Mouse (Mus musculus) kidney, postnatal 14 days (tissue): ENCODE measurements around the gene D5Ertd579e.

Source experiments
- DNase-seq: peaks from one replicate; pipeline ENCODE4 v3.0.0; 2022; ENCODE audit warnings: mixed read lengths

The D5Ertd579e gene

DNA sequence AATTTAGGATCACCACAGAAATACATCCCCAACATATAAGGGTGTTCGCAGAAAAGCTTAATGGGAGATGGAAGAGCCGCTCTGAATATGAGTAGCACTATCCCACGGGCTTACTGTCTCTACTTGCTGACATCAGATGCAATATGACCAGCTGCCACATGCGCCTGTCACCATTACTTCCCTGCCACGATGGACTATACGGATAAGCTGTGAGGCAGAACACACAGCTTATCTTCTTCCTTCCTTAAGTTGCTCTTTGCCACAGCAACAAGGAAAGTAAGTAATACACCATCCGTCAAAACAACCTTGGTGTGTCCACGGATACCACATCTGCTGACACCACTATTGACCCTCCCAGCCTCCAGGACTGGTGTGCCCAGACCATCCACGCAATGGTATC is 131.3 kb downstream of the D5Ertd579e start:
- no peak for DNase-seq

GRCm38 (mm10) chr5:36563741-36564140 is 132.1 kb downstream of the D5Ertd579e start:
- DNase-seq: no peak

GRCm38 (mm10) chr5:36562791-36563445 is 132.9 kb downstream of the D5Ertd579e start:
- no peak for DNase-seq

- DNase-seq: peak; percentile 67
Measured at GRCm38 (mm10) chr5:36561509-36561908, 134.3 kb downstream of the D5Ertd579e start.

GRCm38 (mm10) chr5:36560490-36560889 is 135.3 kb downstream of the D5Ertd579e start:
- DNase-seq: no peak

DNA sequence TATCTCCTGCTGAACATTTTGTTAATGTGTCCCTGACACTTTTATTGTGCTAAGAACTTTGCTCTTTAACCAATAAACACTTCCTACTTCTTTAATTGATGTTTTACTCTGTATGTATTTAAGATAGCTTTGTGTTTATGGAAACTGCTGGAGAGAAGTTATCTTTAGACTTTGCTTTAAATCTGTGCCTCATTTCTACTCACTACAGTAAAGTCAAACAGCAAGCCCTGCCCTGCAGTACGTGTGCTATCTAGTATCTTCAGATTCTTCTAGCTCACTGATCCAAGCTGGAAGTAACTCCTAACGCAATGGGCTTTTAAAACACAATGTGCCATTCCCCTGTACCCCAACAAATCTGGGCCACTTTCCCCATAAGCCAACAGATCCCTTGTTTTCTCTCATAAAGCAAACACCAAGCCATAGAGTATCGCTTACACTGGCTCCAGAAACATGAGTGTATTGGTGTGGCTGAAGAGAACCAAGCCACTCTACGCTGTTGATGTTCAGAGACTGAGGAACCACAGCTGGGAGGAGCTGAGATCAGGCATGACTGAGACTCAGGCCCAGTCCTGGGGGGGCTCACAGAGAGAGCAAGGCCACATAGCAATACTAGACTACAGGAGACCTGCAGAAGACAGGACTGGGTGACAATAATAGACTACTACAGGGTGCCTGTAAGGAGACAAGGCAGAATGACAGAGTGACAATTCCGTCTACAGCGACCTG is 136.2 kb downstream of the D5Ertd579e start:
- DNase-seq: no peak

GRCm38 (mm10) chr5:36559106-36559505 is 136.7 kb downstream of the D5Ertd579e start:
- no peak for DNase-seq

- no peak for DNase-seq
Measured at GRCm38 (mm10) chr5:36558526-36558925, 137.3 kb downstream of the D5Ertd579e start.

GRCm38 (mm10) chr5:36557584-36558308 is 138.1 kb downstream of the D5Ertd579e start:
- peak; percentile 78 for DNase-seq

DNA sequence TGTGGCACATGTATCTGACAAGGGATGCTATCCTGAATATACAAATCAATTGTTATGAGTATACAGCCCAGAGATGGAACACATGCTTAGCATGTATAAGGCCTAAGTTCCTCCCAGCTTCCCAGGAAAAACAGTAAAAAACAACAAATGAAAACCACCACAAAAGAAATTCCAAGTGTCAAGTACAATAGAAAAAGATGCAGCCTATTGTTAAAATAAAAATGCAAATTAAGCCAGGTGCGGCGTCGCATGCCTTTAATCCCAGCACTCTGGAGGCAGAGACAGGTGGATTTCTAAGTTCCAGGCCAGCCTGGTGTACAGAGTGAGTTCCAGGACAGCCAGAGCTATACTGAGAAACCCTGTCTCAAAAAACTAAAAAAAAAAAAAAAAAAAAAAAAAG is 138.9 kb downstream of the D5Ertd579e start:
- DNase-seq: no peak

DNA sequence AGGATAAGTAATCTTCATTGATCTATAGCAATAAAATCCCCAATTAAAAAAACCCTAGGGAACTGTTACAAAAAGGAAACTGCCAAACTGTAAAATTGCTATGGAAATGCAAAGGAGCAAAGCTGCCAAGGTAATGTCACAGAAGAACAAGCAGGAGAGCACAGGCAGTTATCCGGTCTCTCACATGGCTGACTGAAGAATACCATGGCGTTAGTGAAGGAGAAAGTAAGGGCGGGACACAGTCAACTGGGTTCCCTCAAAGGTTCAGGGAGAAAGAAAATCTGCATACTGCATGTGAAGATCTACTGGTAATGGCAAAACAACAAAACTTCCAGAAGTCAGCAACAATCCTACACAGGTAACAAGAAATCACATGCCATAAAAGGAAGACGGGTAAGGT is 139.5 kb downstream of the D5Ertd579e start:
- DNase-seq: peak; percentile 68

- no peak for DNase-seq
Measured at GRCm38 (mm10) chr5:36554496-36554895, 141.3 kb downstream of the D5Ertd579e start.

GRCm38 (mm10) chr5:36553886-36554285 is 141.9 kb downstream of the D5Ertd579e start:
- DNase-seq: no peak

DNA sequence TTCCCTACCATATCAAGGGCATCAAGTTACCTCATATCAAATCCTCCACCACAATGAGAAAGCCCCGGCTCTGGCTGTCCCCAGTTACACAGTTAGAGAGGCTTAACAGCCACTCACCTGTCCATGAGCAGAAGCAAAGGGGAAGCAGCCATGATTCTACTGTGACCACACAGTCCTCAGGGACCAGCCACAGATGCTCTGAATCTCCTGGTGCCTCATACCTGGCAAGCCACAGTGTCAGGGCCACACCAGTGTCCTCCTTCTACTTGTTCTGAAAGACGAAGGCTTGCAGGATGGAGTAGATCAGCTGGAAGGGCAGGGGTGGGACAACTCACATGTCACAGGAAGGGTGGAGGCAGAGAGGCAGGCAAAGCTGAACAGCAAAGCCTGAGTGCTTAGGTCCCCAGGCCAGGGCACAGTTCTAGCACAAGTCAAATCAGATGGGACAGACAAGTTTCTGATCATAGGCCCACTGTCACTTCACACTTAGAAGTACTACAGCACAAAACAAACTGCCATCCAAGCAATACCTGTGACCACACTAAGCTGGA is 142.7 kb downstream of the D5Ertd579e start:
- no peak for DNase-seq

DNA sequence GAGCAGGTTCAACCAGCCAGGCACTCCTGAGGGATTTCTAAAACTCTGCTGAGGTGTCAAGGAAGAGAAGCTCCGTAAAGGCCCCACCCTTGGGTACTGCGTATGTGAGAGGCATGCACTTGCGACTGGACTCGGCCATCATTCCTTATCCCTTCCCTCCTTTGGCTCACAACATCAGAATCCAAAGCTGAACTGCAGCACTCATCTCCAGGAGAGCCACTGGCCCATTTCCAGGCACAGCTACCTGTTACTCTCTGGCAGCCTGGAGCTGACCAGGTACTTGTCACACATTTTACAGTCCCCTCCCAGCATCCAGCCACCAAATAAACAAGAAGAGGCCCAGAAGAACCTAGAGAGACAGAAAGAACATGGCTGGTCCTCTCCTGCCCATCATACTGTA is 143.4 kb downstream of the D5Ertd579e start:
- DNase-seq: no peak
